Mouse (Mus musculus) stomach, embryonic 14.5 days (tissue): ENCODE data around the gene Igf1. TPM values are rescaled to one million over a fixed set of nuclear protein-coding genes. Genes with fewer than 3 reads are reported as not detected.

ENCODE experiments used
- ATAC-seq: fragments of 200-750 bp; cut with Nextera tagmentation; 2 replicates; pipeline ENCODE4 v1.8.0; 2017; ENCODE audit warnings: low read depth, moderate TSS enrichment; ENCODE audit not compliant: insufficient number of reproducible peaks, insufficient read depth, low FRiP score
- H3K27ac ChIP-seq: fragments of 300-500 bp; sonication (generic); 2 replicates; pipeline ENCODE4 v1.5.1; 2014; ENCODE audit warnings: mild to moderate bottlenecking, low read length, moderate library complexity, mixed read lengths
- H3K27me3 ChIP-seq: fragments of 300-500 bp; sonication (generic); 2 replicates; pipeline ENCODE4 v1.6.1; 2014; ENCODE audit warnings: low read length, control low read depth, mixed read lengths; ENCODE audit not compliant: control insufficient read depth, insufficient read depth
- H3K36me3 ChIP-seq: fragments of 300-500 bp; sonication (generic); 2 replicates; pipeline ENCODE4 v1.6.1; 2014; ENCODE audit warnings: mild to moderate bottlenecking, control low read depth, low read length, moderate library complexity, mixed read lengths; ENCODE audit not compliant: control insufficient read depth, insufficient read depth
- H3K4me1 ChIP-seq: fragments of 300-500 bp; sonication (generic); 2 replicates; pipeline ENCODE4 v1.6.1; 2014; ENCODE audit warnings: low read length, control low read depth, mixed read lengths; ENCODE audit not compliant: control insufficient read depth, insufficient read depth
- H3K4me2 ChIP-seq: fragments of 300-500 bp; sonication (generic); replicated peaks from 2 replicates; pipeline ENCODE4 v1.6.1; 2014; ENCODE audit warnings: low read depth, low read length, control low read depth
- H3K4me3 ChIP-seq: fragments of 300-500 bp; sonication (generic); 2 replicates; pipeline ENCODE4 v1.5.1; 2014; ENCODE audit warnings: low read depth, low read length, control low read depth
- H3K9ac ChIP-seq: fragments of 300-500 bp; sonication (generic); replicated peaks from 2 replicates; pipeline ENCODE4 v1.6.1; 2014; ENCODE audit warnings: low read depth, mild to moderate bottlenecking, control low read depth, low read length, moderate library complexity, mixed read lengths
- H3K9me3 ChIP-seq: fragments of 300-500 bp; sonication (generic); 2 replicates; pipeline ENCODE4 v1.6.1; 2016; ENCODE audit warnings: low read depth, low read length, control low read depth; ENCODE audit not compliant: control insufficient read depth
- whole genome bisulfite sequencing: fragments of 180-500 bp; shearing (Covaris S2); extraction: QIAGEN DNeasy Blood & Tissue Kit; methylation state at CpG from one replicate; pipeline ENCODE4 v1.1.7; 2014; 5-methylcytosine and 5-hydroxymethylcytosine counted together
- polyA plus RNA-seq: library from polyadenylated mRNA; unstranded; fragments of >200 nt; fragmentation: Nextera tagmentation; extraction: Ambion mirVana; gene quantifications from 2 replicates; pipeline ENCODE4 v1.2.1, GENCODE M21; 2014

Igf1 gene
- polyA plus RNA-seq, 1 experiment from 2014 or later: 167 TPM

GRCm38 (mm10) chr10:87832101-87832500, 26.0 kb upstream of the Igf1 start:
- ATAC-seq: no peak
- no peaks in the 10 kb centered on the region for H3K36me3 ChIP-seq
- no peak overlapping the region for H3K4me2 ChIP-seq
- no peak overlapping the region for H3K4me3 ChIP-seq
- no peak overlapping the region for H3K9ac ChIP-seq
- H3K27ac ChIP-seq: no peak overlapping the region
- H3K4me1 ChIP-seq: no peaks in the 10 kb centered on the region
- no peaks in the 10 kb centered on the region for H3K27me3 ChIP-seq
- WGBS: 83% methylated on average over 1 of the region's 1 CpGs
- no peaks in the 10 kb centered on the region for H3K9me3 ChIP-seq

- H3K27me3 ChIP-seq: no peaks in the 10 kb centered on the region
- no peak for ATAC-seq
- no peak overlapping the region for H3K27ac ChIP-seq
- 97% methylated on average over 1 of the region's 1 CpGs for WGBS
- H3K4me2 ChIP-seq: no peak overlapping the region
- no peaks in the 10 kb centered on the region for H3K4me1 ChIP-seq
- no peaks in the 10 kb centered on the region for H3K9me3 ChIP-seq
- no peak overlapping the region for H3K4me3 ChIP-seq
- H3K9ac ChIP-seq: no peak overlapping the region
- H3K36me3 ChIP-seq: no peaks in the 10 kb centered on the region
Observed at GRCm38 (mm10) chr10:87839454-87839853, 18.6 kb upstream of the Igf1 start.

GRCm38 (mm10) chr10:87842501-87842900, 15.6 kb upstream of the Igf1 start:
- Histone ChIP-seq H3K36me3 (no peaks in the 10 kb centered on the region), H3K4me3 (no peak overlapping the region), H3K9ac (no peak overlapping the region), H3K4me1 (0 out of 2 replicates have a peak, but pooled peaks cover 3% of the 10 kb centered on the region), H3K9me3 (no peaks in the 10 kb centered on the region), H3K4me2 (no peak overlapping the region), H3K27me3 (no peaks in the 10 kb centered on the region), H3K27ac (no peak overlapping the region)
- ATAC-seq: no peak
- 78% methylated on average over 4 of the region's 4 CpGs for WGBS

GRCm38 (mm10) chr10:87844917-87845552, 13.0 kb upstream of the Igf1 start:
- H3K27me3 ChIP-seq: no peaks in the 10 kb centered on the region
- no peak for ATAC-seq
- 0 out of 2 replicates have a peak, but pooled peaks cover 3% of the 10 kb centered on the region for H3K4me1 ChIP-seq
- no peak overlapping the region for H3K9ac ChIP-seq
- no peak overlapping the region for H3K27ac ChIP-seq
- no peak overlapping the region for H3K4me2 ChIP-seq
- 20% methylated on average over 8 of the region's 8 CpGs for WGBS
- H3K9me3 ChIP-seq: no peaks in the 10 kb centered on the region
- no peak overlapping the region for H3K4me3 ChIP-seq
- no peaks in the 10 kb centered on the region for H3K36me3 ChIP-seq

GRCm38 (mm10) chr10:87847882-87848281, 10.2 kb upstream of the Igf1 start:
- ATAC-seq: no peak
- whole genome bisulfite sequencing: 46% methylated on average over 4 of the region's 4 CpGs
- no peaks in the 10 kb centered on the region for H3K9me3 ChIP-seq

GRCm38 (mm10) chr10:87848419-87848818, 9.6 kb upstream of the Igf1 start:
- Histone ChIP-seq H3K9me3 (no peaks in the 10 kb centered on the region), H3K4me2 (no peak overlapping the region), H3K4me3 (no peak overlapping the region), H3K27ac (no peak overlapping the region), H3K27me3 (no peaks in the 10 kb centered on the region), H3K36me3 (no peaks in the 10 kb centered on the region), H3K4me1 (0 out of 2 replicates have a peak, but pooled peaks cover 3% of the 10 kb centered on the region), H3K9ac (no peak overlapping the region)
- 62% methylated on average over 2 of the region's 2 CpGs for WGBS
- ATAC-seq: no peak

More at GRCm38 (mm10) chr10:87847882-87848281, 10.2 kb upstream of the Igf1 start:
- Histone ChIP-seq H3K9ac (no peak overlapping the region), H3K4me2 (no peak overlapping the region), H3K27ac (no peak overlapping the region), H3K36me3 (no peaks in the 10 kb centered on the region), H3K4me1 (0 out of 2 replicates have a peak, but pooled peaks cover 3% of the 10 kb centered on the region), H3K4me3 (no peak overlapping the region), H3K27me3 (no peaks in the 10 kb centered on the region)

GRCm38 (mm10) chr10:87851492-87851891, 6.6 kb upstream of the Igf1 start:
- Histone ChIP-seq H3K27me3 (no peaks in the 10 kb centered on the region), H3K4me3 (no peak overlapping the region), H3K36me3 (no peaks in the 10 kb centered on the region), H3K4me1 (peaks cover 4% of the 10 kb centered on the region; the same call in 1 of the 2 replicates), H3K4me2 (no peak overlapping the region), H3K9me3 (no peaks in the 10 kb centered on the region), H3K9ac (no peak overlapping the region), H3K27ac (no peak overlapping the region)
- 60% methylated on average over 3 of the region's 3 CpGs for WGBS
- no peak for ATAC-seq

GRCm38 (mm10) chr10:87854408-87854807, 3.7 kb upstream of the Igf1 start:
- Histone ChIP-seq H3K27me3 (no peaks in the 10 kb centered on the region), H3K9me3 (no peaks in the 10 kb centered on the region), H3K4me1 (peaks cover 21% of the 10 kb centered on the region), H3K9ac (no peak overlapping the region), H3K4me3 (no peak overlapping the region), H3K4me2 (no peak overlapping the region), H3K36me3 (no peaks in the 10 kb centered on the region), H3K27ac (no peak overlapping the region)
- WGBS: 2% methylated on average over 5 of the region's 5 CpGs
- ATAC-seq: no peak
